Mouse (Mus musculus): Measurements from ENCODE around the gene Gm28038. TPM values are rescaled to one million over a fixed set of nuclear protein-coding genes. Genes with fewer than 3 reads are reported as not detected.

Gene Gm28038
- total RNA-seq, 2 experiments from 2014 or later, result not detected

DNA sequence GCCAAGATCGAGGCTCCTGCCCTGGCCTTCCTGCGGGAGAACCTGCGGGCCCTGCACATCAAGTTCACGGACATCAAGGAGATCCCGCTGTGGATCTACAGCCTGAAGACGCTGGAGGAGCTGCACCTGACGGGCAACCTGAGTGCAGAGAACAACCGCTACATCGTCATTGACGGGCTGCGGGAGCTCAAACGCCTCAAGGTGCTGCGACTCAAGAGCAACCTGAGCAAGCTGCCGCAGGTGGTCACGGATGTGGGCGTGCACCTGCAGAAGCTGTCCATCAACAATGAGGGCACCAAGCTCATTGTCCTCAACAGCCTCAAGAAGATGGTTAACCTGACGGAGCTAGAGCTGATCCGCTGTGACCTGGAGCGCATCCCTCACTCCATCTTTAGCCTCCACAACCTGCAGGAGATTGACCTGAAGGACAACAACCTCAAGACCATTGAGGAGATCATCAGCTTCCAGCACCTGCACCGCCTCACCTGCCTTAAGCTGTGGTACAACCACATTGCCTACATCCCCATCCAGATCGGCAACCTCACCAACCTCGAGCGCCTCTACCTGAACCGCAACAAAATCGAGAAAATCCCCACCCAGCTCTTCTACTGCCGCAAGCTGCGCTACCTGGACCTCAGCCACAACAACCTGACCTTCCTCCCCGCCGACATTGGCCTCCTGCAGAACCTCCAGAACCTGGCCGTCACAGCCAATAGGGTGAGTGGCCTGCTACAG is 24.1 kb upstream of the Gm28038 start:
- DNase-seq, result no peak

DNA sequence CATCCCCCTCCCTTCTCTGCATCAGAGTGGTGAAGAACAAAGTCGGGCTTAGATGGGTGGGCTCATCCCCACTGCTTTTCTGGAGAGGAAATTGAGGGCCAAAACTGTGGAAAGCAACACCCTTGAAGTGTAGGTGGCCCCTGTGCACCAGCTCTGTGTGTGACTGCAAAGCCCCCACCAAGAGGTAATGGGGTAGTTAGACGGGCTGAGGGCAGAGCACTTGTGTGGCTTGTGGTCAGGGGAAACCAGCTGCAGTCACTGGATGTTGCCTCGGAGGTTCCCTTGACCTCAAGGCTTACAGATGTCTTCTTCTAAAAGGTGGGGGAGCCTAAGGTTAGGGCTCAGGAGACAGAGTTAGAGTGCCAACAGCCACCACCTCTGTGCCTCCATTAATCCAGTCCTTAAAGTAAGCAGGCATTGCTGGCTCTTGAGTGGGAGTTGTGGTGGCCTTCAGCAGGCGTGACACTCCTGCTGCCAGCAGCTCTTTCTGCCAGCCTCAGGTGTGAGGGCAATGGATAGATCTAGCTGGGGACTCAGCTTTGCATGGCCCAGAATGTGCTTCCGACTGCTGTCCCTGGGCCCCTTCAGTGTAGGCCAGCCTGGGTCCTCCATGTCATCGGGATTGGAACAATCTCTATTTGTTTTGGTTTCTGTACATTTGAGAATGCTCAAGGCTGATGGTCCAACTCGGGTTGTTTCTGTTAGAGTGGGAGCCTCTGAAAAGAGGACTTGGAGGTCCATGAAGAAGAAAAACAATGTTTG is 23.0 kb upstream of the Gm28038 start:
- DNase-seq, result no peak

DNA sequence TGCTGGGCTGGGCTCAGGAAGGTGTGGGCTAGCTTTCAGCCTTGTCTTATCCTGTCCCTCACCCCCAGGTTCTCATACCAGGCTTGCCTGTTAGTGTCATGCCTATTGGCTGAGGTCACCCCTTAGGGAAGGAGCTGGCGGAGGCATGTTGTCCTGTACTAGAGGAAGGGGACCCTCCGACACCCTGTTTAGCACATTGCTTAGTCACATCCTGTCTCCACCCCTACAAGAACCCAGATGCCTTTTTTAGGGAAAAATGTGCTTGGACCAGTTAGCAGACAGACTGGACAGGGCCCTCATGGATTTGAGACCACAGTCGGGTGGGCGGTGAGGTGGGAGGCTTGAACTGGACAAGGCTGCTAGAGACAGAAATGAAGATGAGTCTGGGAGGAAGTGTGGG is 22.2 kb upstream of the Gm28038 start:
- no peak for DNase-seq

DNA sequence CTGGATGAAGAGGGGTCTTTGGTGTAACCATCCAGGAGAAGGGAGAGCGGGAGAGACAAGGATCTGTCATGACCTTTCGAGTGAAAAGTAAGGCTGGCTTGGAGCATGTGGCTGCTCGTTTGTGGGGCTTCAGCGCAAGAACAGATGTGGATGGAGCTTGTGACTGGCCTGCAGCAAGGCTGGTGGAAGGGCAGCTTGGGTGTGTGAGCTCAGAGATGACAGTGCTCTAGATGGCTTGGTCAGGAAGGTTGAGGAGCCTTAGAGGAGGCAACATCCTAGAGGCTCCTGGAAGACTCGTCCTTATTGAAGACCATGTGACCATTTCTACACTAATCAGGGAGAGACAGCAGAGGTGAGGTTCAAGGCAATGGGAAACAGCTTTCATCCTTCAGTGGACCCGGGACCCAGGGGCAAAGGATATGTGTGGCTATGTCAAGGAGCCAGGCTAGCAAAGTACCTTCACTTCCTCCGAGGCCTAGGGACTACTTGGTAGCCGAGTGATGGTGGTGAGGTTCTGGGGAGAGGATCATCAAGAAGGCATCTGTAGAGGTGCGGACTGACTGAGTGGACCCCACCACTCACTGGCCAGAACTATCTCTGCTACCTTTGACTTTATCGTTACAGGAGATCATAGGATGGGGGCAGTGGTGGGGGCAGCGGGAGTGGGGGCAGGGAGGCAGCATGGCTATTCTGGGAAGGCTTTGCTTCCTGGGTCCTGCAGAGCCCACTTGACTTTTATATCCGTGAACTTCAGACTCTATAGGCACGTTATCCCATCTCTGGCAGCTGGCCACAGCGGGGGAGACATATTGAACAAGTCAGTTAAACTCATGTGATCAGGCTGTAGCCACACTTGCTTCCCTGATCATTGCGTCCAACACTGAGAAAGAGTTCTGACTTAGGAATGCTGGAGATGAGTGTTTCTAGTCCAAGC is 21.4 kb upstream of the Gm28038 start:
- no peak for DNase-seq

DNA sequence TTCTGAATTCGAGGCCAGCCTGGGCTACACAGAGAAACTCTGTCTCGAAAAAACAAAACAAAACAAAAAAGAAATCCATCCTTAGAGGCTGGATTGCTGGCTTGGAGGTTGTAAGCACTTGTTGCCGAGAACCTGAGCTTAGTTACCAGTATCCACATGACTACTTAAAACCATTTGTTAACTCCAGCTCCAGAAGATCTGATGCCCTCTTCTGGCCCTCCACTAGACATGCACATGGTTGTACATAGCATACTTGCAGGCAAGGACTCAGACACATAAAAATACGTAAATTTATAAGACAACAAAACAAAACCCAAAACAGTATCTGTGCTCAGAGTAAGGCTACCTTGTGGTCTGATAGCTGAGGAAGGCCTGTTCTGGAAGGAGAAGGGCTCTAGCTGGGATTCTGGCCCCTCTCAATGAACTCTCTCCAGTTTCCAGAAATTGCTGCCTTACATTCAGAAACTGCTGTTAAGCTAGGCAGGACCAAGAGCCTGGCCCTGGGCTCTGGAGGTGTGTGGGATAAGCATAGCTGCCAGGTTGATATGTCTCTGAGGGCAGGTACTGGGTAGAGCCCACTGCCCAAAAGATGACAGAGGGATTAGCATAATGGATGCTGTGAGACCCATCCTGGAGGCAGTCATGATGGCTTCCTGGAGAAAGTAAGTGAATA is 19.6 kb upstream of the Gm28038 start:
- peak; percentile 2 for DNase-seq

DNA sequence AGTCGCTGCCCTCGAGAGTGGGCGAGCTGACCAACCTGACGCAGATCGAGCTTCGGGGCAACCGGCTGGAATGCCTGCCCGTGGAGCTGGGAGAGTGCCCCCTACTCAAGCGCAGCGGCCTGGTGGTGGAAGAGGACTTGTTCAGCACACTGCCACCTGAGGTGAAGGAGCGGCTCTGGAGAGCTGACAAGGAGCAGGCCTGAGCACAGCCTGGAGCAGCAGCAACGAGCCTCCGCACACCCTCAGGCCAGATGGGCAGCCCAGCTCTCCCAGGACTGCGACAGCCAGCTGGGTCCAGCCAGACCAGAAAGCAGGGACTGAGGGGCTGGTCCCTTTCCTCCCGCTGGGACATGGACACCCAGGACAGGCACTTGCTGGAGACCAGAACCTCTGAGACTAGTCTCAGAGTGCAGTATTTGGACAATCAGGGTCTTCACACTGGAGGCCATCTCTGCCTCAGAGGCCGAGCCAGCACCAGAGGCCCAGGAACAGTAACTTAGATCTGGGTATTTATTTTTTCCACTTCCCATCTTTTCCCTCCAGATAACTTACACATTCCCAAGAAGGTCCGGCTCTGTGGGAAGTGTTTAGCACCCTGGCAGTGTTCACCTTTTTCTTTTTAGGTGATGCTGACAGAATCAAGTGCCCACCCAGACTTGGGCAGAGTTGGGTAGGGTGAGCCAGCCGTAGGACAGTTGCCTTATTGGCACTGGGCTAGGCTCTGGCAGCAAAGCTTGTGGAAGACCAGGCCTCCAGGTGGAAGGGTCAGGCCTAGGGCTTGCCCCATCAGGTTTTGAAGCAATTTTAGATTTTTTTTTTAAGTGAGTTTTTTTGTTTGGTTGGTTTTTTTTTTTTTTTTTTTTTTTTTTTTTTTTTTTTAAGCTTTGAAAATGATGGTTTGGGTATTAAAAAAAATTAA is 18.7 kb upstream of the Gm28038 start:
- peak; percentile 7 for DNase-seq

DNA sequence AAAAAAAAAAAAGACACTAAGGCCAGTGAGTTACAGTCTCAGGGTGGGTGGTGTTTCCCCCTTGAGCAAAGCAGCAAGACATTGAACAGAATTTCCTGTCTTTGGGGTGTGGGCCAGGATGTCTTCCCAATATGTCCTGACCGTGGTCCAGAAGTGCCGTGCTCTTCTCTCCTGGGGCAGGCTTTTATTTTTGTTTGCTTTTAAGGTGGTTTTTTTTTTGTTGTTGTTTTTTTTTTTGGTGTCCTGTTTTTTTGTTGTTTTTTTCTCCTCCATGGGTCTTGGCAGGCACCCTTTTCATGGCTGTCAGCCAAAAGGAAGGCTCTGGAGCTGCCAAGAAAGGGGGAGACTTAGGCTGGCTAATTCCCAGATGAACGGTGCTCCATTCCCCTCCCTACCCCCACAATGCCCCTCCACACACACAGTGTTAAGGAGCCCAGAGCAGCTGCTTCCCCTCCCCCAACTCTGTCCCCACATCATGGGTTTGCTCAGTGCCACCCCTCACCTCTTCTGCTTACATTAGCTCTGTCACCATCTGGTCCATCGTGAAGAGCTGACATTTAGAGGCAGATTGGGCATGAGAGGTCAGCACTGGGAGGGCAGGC is 17.9 kb upstream of the Gm28038 start:
- DNase-seq, result peak; percentile 20

DNA sequence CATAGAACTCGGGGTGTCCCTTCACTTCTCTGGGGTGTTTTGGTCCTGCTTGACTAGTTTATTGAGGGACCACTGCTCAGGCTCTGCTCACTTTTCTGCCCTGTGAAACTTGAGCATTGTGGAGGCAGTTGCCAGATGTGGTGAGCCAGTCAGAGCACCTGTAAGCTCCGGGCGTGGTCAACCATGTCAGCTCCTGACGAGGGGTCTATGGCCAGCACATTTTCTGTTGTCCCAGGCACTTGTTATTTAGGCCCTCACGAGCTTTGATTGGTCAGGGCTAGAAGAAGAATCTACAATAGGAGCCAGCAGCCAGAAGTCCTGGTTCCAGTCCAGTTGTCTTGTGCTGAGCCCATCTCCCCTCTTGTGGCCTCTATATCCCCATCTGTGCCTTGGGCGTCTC is 17.0 kb upstream of the Gm28038 start:
- DNase-seq, result peak; percentile 3

DNA sequence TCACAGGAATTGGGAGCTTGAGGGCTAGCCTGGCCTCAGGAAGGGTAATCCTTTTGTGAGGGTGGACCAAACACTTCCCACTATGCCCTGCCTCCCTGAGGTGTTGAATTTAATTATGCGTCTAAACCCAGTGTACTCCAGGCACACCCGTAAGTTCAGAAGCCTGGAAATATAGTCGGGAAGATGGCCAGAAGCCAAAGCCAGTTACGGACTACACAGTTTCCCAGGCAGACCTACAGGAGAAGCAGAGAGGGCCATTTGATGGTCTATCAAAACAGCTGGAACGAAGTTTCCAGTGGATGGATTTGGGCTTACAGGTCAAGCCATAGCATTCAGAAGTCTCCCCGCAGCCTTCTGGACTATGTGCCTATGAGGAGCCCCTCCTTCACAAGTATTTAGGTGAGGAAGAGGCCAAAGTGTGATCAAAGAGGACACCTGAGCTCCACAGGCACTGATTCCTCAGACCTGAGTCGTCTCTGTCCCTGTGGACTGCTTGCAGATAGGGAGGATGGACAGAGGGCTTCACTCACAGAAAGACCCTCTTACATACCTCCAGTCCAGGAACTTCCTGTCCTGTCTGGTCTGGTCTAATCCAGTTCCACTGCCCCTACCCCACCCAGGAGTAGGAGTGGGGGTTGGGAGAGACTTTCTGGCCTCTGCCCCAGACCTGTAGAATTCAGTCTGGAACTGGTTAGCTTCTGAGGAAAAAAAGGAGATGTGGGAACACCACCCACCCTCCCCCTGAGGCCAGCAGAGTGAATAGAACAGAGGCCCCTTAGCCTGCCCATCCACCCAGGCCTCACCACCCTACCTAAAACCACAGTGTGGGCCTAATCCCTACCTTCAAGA is 15.9 kb upstream of the Gm28038 start:
- DNase-seq, result peak; percentile 5

DNA sequence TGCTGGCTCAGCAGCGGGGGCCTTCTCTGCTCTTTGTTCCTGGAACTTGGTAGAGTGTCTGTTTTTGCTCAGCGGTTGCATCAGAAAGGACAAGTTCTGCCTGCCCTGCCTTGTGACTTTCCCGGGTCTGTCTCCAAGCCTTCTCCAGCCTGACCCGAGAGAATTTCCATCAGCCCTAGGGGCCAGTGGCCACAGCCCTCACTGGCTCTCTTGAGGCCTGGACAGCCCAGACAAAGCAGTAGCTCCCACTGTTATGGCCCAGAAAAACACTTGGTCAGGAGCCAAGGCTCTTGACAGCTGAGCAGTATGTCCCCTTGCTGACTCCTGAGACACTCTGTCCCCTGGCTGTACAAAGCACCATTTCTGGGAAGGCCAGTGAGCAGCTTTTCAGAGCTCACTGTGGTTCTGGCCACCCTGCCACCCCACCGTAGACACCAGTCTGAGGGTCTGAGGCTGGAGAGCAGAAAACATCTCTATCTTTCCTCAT is 15.0 kb upstream of the Gm28038 start, which contains the start of gene Phyhd1:
Gene Phyhd1 (plus strand): TSS at position 437 of the 487 bp plus-strand sequence.
- DNase-seq, result peak; percentile 52

DNA sequence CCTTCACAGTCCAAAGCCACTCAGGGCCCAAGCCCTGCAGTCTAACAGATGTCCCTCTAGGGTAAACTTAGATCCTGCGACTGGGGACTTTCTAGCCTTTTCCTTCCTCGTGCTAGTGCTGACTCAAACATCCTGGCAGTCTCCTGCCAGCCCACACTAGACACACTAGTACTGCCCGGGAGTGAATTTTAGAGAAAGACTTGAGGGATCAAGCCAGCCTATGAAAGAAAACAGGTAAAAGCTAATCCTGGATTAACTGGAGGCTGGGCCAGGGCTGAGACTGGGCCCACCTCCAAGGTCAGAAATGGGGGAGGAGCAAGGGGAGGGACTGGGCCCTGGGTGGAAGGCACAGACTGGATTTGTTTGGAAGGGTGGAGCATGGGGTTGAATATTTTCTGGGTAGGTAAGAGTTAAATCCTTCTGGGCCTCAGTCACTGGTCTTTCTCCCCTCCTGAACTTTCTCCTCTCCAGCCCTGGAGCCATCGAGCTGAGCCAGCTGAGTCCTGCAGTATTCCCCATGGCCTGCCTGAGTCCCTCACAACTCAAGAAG is 14.4 kb upstream of the Gm28038 start:
- peak; percentile 68 for DNase-seq

DNA sequence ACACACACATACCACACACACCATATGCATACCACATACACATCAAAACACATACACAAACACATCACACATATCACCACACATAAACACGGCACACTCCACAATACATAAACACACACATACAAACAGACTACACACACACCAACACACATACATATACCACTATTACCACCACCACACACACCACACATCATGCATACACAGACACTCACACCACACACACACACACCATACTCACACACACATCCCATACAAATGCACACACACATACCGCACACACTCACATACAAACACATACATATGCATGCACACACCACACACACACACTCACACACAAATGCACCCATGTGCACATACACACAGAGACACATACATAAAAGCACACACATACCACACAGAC is 13.4 kb upstream of the Gm28038 start:
- peak; percentile 1 for DNase-seq

DNA sequence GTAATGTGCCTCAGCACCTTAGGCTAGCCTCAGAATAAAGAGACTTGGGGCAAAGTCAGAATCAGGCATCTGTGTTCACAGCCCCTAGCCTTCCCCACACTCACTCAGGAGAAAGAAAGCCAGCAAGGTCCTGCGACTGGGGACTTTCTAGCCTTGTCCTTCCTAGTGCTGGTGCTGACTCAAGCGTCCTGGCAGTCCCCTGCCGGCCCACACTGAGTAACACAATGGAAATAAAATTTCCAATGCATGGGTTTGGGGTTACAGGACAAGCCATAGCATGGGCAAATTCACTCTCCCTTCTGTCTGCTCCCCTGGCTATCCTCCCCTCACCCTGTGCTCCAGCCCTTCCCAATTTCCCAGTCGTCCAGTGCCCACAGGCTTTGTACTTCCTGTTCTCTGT is 12.5 kb upstream of the Gm28038 start:
- DNase-seq, result peak; percentile 3

DNA sequence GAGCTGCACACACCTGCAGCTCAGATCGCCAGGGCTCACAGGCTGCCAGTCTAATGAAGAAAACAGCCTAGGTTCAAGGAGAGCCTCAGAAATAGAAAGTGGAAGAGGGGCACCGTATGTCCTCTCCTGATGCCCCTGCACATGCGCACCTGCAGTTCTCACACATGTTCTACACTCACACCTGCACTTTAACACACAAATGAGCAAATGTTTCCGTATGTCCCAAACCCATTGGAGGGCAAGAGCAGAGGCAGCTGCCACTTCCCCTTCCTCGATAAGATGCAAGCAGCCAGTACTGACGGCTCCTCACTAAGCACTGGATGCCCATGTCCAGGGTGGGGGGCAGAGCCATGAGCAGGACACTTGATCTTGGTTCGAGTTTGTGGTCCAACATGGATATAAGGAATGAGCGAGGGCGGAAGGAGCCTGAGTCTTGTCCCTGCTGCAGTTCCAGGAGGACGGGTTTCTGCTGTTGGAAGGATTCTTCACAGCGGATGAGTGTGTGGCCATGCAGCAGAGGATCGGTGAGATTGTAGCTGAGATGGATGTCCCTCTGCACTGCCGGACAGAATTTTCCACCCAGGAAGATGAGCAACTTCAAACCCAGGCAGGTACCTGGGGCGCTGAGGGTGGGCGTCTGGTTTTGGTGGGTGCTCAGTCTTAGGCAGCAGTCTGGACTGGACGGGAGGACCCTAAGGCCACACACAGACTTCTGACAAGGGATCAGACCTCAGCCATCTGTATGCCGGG is 11.4 kb upstream of the Gm28038 start:
- DNase-seq, result no peak

DNA sequence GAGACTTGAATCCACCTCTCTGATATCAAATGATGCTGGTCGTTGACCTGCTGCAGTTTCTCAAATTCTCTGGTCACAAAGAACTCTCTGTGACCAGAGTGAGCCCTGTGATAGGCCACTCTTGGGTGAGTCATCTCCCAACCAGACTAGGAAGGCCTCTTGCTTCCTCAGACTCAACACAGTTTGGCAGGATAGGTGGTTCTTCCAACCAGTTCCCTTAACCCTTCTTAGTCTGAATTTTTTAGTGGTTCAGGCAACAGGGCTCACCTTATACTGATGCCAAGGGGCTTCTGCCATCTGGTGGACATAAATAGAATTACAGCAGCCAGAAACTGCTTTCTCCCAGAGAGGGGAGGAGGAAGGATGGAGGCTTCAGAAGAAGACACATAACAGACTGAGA is 10.7 kb upstream of the Gm28038 start:
- DNase-seq, result peak; percentile 39

DNA sequence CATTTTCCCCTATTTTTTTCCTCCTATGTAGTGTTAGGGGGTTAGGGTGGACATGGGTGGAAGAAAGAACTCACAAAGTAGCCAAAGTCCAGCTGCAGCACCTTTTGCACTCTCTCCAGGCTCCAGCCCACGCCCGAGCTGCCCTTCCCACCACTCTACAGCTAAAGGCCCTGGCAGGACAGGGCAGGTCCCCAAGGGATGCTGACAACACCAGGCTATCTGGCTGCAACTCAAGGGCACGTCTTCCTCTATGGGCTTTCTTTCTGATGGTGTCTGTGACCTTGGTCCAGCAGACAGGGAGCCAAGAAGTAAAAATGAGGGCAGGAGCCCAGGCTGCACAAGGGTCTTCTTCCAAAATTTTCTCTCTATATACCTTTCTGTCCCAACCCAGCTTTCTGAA is 808 bp downstream of the Gm28038 start:
- DNase-seq, result no peak

DNA sequence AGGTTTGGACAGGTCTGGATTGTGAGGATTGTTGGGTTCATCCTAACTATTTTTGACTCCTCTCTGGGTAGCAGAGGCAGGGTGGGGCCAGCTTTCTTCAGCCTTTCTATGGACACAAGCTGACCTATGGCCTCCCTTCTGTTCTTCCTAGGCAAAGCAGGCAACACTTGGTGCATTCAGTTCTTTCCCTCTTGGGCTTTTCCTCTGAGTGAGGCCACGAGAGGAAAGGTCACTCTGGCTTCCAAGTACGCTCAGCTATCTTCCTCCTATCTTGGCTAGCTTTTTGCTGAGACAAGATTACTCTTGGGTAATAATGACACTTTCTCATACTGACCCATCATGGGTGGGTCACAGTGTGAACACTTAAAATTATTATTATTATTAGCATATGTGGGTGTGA is 2.4 kb downstream of the Gm28038 start:
- DNase-seq, result no peak

DNA sequence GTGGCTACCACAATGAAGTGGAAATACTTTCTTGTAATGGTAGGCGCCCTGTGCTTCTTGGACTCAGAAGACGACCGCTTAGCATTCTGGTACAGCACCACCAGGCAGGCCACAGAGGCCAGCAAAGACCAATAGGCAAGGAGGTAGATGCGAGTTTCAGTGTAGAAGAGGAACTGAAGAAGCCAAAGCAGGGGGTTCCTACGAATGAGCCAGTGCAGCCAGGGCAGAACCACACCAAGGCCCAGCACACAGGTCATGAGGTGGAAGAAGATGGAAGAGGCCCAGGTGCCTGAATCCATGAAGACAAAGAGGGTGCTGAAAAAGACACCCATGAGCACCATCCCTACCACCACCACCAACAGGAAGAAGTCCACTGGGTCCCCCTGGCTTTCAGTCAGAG is 4.2 kb downstream of the Gm28038 start:
- DNase-seq, result no peak

Measured in gastrocnemius, postnatal 10 days (tissue).